Mouse (Mus musculus) testis, adult 2 months (tissue): ENCODE measurements around the gene Grap2. TPM values are rescaled to one million over a fixed set of nuclear protein-coding genes. Genes with fewer than 3 reads are reported as not detected.

Experiments used
- H3K27ac ChIP-seq: fragments of 200-500 bp; 2 replicates; pipeline ENCODE4 v1.5.1; 2012; ENCODE audit warnings: low read depth, low read length; ENCODE audit not compliant: control insufficient read depth, insufficient read depth
- H3K27me3 ChIP-seq: fragments of 200-500 bp; 2 replicates; pipeline ENCODE4 v1.6.1; 2012; ENCODE audit warnings: mild to moderate bottlenecking, low read length, moderate library complexity; ENCODE audit not compliant: control insufficient read depth, insufficient read depth
- H3K36me3 ChIP-seq: fragments of 200-500 bp; 2 replicates; pipeline ENCODE4 v1.6.1; 2012; ENCODE audit warnings: mild to moderate bottlenecking, low read length; ENCODE audit not compliant: control insufficient read depth, insufficient read depth
- H3K4me1 ChIP-seq: fragments of 200-500 bp; 2 replicates; pipeline ENCODE4 v1.6.1; 2012; ENCODE audit warnings: low read length; ENCODE audit not compliant: control insufficient read depth, insufficient read depth
- H3K4me3 ChIP-seq: fragments of 200-500 bp; 2 replicates; pipeline ENCODE4 v1.5.1; 2012; ENCODE audit warnings: low read depth, mild to moderate bottlenecking, low read length, moderate library complexity, mixed read lengths; ENCODE audit not compliant: control insufficient read depth
- CTCF ChIP-seq: fragments of 200-500 bp; IDR thresholded peaks from 2 replicates; pipeline ENCODE4 v1.5.1; 2012; ENCODE audit warnings: low read depth, mild to moderate bottlenecking, inconsistent platforms, low read length, moderate library complexity; ENCODE audit not compliant: control insufficient read depth, insufficient read depth, insufficient replicate concordance
- POLR2A ChIP-seq: fragments of 200-500 bp; IDR thresholded peaks from 2 replicates; pipeline ENCODE4 v1.6.1; 2012; ENCODE audit warnings: low read depth, mild to moderate bottlenecking, inconsistent platforms, low read length, moderate library complexity; ENCODE audit not compliant: control insufficient read depth
- polyA plus RNA-seq: library from polyadenylated mRNA; depleted of rRNA; stranded (reverse); fragments of >200 nt; gene quantifications from 2 replicates; pipeline ENCODE4 v1.2.3, GENCODE M21; 2012

The Grap2 gene
- polyA plus RNA-seq, 1 experiment: 1.9 TPM

- H3K4me3 ChIP-seq: no peak overlapping the region
- TF ChIP-seq POLR2A: no peak
- no peak for TF ChIP-seq CTCF
Observed at GRCm38 (mm10) chr15:80641702-80642435, 69.5 kb downstream of the Grap2 start.

GRCm38 (mm10) chr15:80645006-80645797 is 72.8 kb downstream of the Grap2 start:
- Histone ChIP-seq H3K27me3 (no peaks in the 10 kb centered on the region), H3K4me1 (no peaks in the 10 kb centered on the region), H3K36me3 (no peaks in the 10 kb centered on the region), H3K4me3 (no peak overlapping the region), H3K27ac (no peak overlapping the region)
- no peak for TF ChIP-seq CTCF
- no peak for TF ChIP-seq POLR2A

More at GRCm38 (mm10) chr15:80641702-80642435, 69.5 kb downstream of the Grap2 start:
- Histone ChIP-seq H3K36me3 (no peaks in the 10 kb centered on the region), H3K27ac (no peak overlapping the region), H3K4me1 (no peaks in the 10 kb centered on the region), H3K27me3 (no peaks in the 10 kb centered on the region)

DNA sequence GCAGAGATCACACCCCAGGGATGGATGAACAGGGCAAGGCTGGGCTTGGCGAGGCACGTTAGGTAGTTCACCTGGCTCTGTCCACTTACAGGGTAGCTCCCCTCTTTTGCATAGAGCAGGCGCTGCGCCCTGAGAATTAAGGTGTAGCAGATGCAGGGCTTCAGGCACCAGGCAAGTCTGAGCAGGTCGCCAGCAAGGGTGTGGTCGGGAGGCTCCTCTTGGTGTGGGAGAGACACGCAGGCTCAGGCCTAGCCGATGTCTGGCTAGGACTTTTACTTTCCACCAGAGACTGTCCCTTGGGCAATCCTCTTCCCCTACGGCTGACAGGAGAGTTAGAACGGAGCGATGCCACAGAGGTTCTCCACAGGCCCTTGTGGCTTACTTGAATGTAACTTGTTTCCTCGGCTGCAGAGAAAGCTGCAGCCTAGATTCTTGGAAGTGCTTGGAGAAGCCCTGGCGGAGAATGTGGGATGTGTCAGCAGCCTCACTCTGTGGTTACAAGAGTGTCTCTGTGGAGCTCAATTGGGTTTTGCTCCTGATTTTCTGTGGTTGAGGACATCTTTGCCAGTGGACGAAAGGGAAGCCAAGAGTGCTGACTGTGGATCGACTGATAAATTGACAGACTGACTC is 76.7 kb downstream of the Grap2 start:
- Histone ChIP-seq H3K4me3 (no peak overlapping the region), H3K27ac (no peak overlapping the region), H3K36me3 (no peaks in the 10 kb centered on the region), H3K4me1 (no peaks in the 10 kb centered on the region), H3K27me3 (no peaks in the 10 kb centered on the region)
- TF ChIP-seq POLR2A (no peak), CTCF (no peak)

GRCm38 (mm10) chr15:80650412-80650811 is 78.0 kb downstream of the Grap2 start:
- Histone ChIP-seq H3K4me3 (no peak overlapping the region), H3K4me1 (no peaks in the 10 kb centered on the region), H3K27me3 (no peaks in the 10 kb centered on the region), H3K27ac (no peak overlapping the region), H3K36me3 (no peaks in the 10 kb centered on the region)
- TF ChIP-seq POLR2A: no peak
- no peak for TF ChIP-seq CTCF

DNA sequence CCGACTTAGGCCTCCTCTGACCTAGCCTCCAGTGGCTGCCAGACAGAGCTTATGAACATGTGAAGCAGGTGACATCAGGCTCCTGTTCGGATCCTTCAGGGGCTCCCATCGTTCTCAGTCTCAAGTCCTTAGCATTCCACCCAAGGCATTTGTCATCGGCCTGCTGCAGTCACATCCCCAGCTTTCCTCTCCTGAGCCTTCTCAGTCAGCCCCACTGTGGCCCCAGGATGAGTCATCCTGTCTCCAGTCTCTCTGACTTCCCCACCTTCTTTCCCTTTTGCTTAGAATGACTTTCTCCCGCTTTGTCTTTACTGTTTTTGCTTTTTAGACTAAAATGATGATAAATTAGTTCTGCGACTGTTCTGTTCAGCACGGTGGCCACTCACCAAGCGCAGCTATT is 81.5 kb downstream of the Grap2 start:
- Histone ChIP-seq H3K27ac (no peak overlapping the region), H3K4me3 (no peak overlapping the region), H3K4me1 (no peaks in the 10 kb centered on the region), H3K36me3 (no peaks in the 10 kb centered on the region), H3K27me3 (no peaks in the 10 kb centered on the region)
- no peak for TF ChIP-seq POLR2A
- TF ChIP-seq CTCF: no peak

DNA sequence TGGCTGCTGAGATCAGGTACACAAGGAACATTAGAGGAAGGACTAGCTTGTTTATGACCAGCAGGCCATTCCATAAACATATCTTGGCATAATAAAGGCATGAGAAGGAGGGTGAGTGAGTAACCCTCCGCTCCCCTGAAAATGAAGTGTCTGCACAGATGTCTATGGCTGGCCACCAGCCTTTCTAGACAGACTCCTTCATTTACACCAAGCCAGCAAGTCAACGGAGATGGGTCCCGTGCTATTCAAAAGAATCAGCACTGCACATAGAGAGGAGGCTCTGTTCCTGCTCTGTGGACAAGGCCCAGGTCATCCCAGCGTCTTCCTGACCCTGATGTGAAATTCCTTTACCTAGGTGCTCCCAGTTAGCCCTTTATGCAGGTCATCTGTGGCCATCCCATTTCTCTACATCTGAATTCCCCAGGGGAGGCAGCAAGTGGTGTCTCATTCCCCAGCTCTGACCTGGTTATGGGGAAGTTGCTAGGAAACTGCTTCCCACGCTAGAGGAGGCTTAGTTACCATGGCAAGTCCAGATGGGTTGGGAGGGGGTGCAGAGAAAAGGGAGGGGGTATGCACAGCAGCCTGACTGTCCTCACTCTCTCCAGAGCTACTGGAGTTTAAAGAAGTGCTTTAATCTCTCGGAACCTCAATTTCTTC is 86.5 kb downstream of the Grap2 start:
- Histone ChIP-seq H3K4me3 (no peak overlapping the region), H3K27me3 (no peaks in the 10 kb centered on the region), H3K4me1 (no peaks in the 10 kb centered on the region), H3K36me3 (no peaks in the 10 kb centered on the region), H3K27ac (no peak overlapping the region)
- TF ChIP-seq POLR2A (no peak), CTCF (no peak)

- H3K36me3 ChIP-seq: no peaks in the 10 kb centered on the region
- no peaks in the 10 kb centered on the region for H3K4me1 ChIP-seq
- H3K27me3 ChIP-seq: no peaks in the 10 kb centered on the region
- TF ChIP-seq POLR2A (no peak), CTCF (no peak)
- no peak overlapping the region for H3K4me3 ChIP-seq
- no peak overlapping the region for H3K27ac ChIP-seq
Observed at GRCm38 (mm10) chr15:80660963-80661362, 88.6 kb downstream of the Grap2 start.
